Mouse (Mus musculus): ENCODE measurements around the gene Itpk1. TPM values are rescaled to one million over a fixed set of nuclear protein-coding genes. Genes with fewer than 3 reads are reported as not detected.

The Itpk1 gene
- polyA plus RNA-seq, 1 experiment from 2014 or later, result 5.5 TPM

GRCm38 (mm10) chr12:102541168-102541567, 163.6 kb downstream of the Itpk1 start:
- no peak overlapping the region for H3K27ac ChIP-seq (ENCODE audit: poor library complexity, severe bottlenecking)
- H3K4me1 ChIP-seq (replicated peaks), result no peaks in the 10 kb centered on the region
- no peak overlapping the region for H3K4me3 ChIP-seq
- 0 out of 2 replicates have a peak, but pooled peaks cover 9% of the 10 kb centered on the region for H3K27me3 ChIP-seq (replicated peaks)
- H3K9me3 ChIP-seq (replicated peaks), result no peaks in the 10 kb centered on the region
- 90% methylated on average over 7 of the region's 7 CpGs for WGBS
- H3K9ac ChIP-seq, result no peak overlapping the region
- H3K4me2 ChIP-seq, result no peak overlapping the region
- ATAC-seq (ENCODE audit: insufficient number of reproducible peaks, low FRiP score), result no peak
- no peaks in the 10 kb centered on the region for H3K36me3 ChIP-seq

DNA sequence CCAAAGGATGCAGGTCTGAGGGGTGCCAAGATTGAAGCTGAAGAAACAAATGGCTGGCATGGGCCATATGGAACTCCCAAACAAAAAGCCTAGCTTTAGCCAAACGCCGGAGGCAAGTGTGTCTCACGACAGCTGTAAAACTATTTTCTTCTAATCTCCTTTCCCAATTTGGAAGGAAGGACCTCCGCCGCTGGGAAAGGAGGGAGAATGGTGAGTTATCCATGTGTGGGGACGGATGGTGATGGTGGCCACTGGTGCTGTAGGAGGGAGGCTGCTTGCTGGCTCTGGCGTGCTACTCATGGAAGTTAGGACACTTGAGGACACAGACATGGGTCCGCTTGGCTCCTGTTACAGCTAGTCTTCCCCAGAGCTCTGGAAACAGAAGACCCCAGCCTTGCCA, 164.5 kb downstream of the Itpk1 start:
- H3K27ac ChIP-seq (ENCODE audit: poor library complexity, severe bottlenecking), result no peak overlapping the region
- ATAC-seq (ENCODE audit: insufficient number of reproducible peaks, low FRiP score), result no peak
- H3K4me3 ChIP-seq, result no peak overlapping the region
- H3K9me3 ChIP-seq (replicated peaks), result no peaks in the 10 kb centered on the region
- no peaks in the 10 kb centered on the region for H3K36me3 ChIP-seq
- H3K27me3 ChIP-seq (replicated peaks), result 0 out of 2 replicates have a peak, but pooled peaks cover 9% of the 10 kb centered on the region
- 52% methylated on average over 8 of the region's 8 CpGs for WGBS
- H3K4me1 ChIP-seq (replicated peaks), result no peaks in the 10 kb centered on the region
- H3K4me2 ChIP-seq, result no peak overlapping the region
- H3K9ac ChIP-seq, result no peak overlapping the region

- no peaks in the 10 kb centered on the region for H3K9me3 ChIP-seq (replicated peaks)
- no peak overlapping the region for H3K27ac ChIP-seq (ENCODE audit: poor library complexity, severe bottlenecking)
- 0 out of 2 replicates have a peak, but pooled peaks cover 6% of the 10 kb centered on the region for H3K27me3 ChIP-seq (replicated peaks)
- 58% methylated on average over 1 of the region's 1 CpGs for WGBS
- no peak overlapping the region for H3K4me2 ChIP-seq
- no peak overlapping the region for H3K4me3 ChIP-seq
- H3K36me3 ChIP-seq, result no peaks in the 10 kb centered on the region
- ATAC-seq (ENCODE audit: insufficient number of reproducible peaks, low FRiP score), result no peak
- H3K4me1 ChIP-seq (replicated peaks), result no peaks in the 10 kb centered on the region
- no peak overlapping the region for H3K9ac ChIP-seq
Observed at GRCm38 (mm10) chr12:102535796-102536195, 168.9 kb downstream of the Itpk1 start.

DNA sequence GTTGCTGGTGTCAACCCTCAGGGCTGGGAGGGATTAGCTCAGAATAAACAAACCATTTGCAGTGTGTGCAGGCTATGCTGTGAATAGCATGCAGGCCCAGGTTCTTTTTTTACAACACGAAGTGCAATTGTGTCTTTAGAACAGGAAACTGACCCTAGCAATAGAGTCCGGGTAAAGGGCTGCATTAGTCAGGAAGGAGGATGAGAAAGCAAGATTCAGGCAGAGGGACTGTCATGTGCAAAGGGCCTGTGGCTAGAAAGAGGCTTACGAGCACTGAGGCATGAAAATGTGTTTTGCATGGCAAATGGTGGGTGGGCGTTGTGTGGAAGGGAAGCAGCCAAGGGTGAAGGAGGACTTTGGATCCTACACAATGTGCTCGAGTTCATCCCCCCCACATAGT, 176.7 kb downstream of the Itpk1 start:
- H3K4me2 ChIP-seq, result no peak overlapping the region
- ATAC-seq (ENCODE audit: insufficient number of reproducible peaks, low FRiP score), result no peak
- no peak overlapping the region for H3K9ac ChIP-seq
- H3K9me3 ChIP-seq (replicated peaks), result no peaks in the 10 kb centered on the region
- no peaks in the 10 kb centered on the region for H3K36me3 ChIP-seq
- WGBS, result 72% methylated on average over 5 of the region's 5 CpGs
- H3K27ac ChIP-seq (ENCODE audit: poor library complexity, severe bottlenecking), result no peak overlapping the region
- H3K4me3 ChIP-seq, result no peak overlapping the region
- no peaks in the 10 kb centered on the region for H3K27me3 ChIP-seq (replicated peaks)
- H3K4me1 ChIP-seq (replicated peaks), result no peaks in the 10 kb centered on the region

- H3K9me3 ChIP-seq (replicated peaks), result no peaks in the 10 kb centered on the region
- H3K27ac ChIP-seq (ENCODE audit: poor library complexity, severe bottlenecking), result no peak overlapping the region
- H3K4me3 ChIP-seq, result no peak overlapping the region
- no peaks in the 10 kb centered on the region for H3K36me3 ChIP-seq
- H3K4me1 ChIP-seq (replicated peaks), result no peaks in the 10 kb centered on the region
- no peak for ATAC-seq (ENCODE audit: insufficient number of reproducible peaks, low FRiP score)
- H3K27me3 ChIP-seq (replicated peaks), result no peaks in the 10 kb centered on the region
- no peak overlapping the region for H3K4me2 ChIP-seq
- 19% methylated on average over 6 of the region's 6 CpGs for WGBS
- no peak overlapping the region for H3K9ac ChIP-seq
Observed at GRCm38 (mm10) chr12:102524760-102525159, 180.0 kb downstream of the Itpk1 start.

- Histone ChIP-seq H3K4me2 (no peak overlapping the region), H3K9ac (no peak overlapping the region), H3K27me3 (replicated peaks) (no peaks in the 10 kb centered on the region), H3K4me1 (replicated peaks) (no peaks in the 10 kb centered on the region), H3K4me3 (no peak overlapping the region), H3K27ac (ENCODE audit: poor library complexity, severe bottlenecking) (no peak overlapping the region), H3K36me3 (no peaks in the 10 kb centered on the region), H3K9me3 (replicated peaks) (no peaks in the 10 kb centered on the region)
- WGBS, result 44% methylated on average over 3 of the region's 3 CpGs
- ATAC-seq (ENCODE audit: insufficient number of reproducible peaks, low FRiP score), result no peak
Observed at GRCm38 (mm10) chr12:102524216-102524615, 180.5 kb downstream of the Itpk1 start.

DNA sequence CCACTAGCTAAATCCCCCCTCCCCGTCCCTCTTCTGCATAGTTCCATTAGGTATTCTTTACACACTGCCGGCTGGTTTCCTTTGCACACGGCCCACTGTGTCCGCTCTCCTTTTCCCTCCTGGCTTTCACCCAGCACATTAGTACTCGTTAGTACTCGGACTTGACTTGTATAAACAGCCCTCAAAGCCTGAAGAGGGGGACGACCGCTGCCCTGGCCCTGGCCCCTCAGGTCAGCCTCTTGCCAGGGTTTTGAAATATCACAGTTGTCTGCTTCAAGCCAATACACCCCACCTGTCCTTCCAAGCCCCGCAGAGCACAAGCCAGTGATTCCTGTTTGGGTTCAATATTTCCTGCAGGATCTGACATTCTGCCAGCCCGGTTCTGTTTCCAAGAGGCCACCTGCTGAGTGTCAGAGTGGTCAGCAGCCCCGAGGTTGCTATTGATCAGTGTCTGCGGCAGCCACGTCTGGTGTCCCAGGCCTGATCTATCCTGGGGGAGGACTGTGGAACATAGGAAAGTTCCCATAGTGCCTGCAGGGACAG, 182.9 kb downstream of the Itpk1 start:
- WGBS, result 46% methylated on average over 13 of the region's 13 CpGs
- peak; percentile 39 for ATAC-seq (ENCODE audit: insufficient number of reproducible peaks, low FRiP score)
- Histone ChIP-seq H3K36me3 (no peaks in the 10 kb centered on the region), H3K4me1 (replicated peaks) (no peaks in the 10 kb centered on the region), H3K4me3 (no peak overlapping the region), H3K27ac (ENCODE audit: poor library complexity, severe bottlenecking) (no peak overlapping the region), H3K27me3 (replicated peaks) (no peaks in the 10 kb centered on the region), H3K4me2 (no peak overlapping the region), H3K9ac (no peak overlapping the region), H3K9me3 (replicated peaks) (no peaks in the 10 kb centered on the region)

DNA sequence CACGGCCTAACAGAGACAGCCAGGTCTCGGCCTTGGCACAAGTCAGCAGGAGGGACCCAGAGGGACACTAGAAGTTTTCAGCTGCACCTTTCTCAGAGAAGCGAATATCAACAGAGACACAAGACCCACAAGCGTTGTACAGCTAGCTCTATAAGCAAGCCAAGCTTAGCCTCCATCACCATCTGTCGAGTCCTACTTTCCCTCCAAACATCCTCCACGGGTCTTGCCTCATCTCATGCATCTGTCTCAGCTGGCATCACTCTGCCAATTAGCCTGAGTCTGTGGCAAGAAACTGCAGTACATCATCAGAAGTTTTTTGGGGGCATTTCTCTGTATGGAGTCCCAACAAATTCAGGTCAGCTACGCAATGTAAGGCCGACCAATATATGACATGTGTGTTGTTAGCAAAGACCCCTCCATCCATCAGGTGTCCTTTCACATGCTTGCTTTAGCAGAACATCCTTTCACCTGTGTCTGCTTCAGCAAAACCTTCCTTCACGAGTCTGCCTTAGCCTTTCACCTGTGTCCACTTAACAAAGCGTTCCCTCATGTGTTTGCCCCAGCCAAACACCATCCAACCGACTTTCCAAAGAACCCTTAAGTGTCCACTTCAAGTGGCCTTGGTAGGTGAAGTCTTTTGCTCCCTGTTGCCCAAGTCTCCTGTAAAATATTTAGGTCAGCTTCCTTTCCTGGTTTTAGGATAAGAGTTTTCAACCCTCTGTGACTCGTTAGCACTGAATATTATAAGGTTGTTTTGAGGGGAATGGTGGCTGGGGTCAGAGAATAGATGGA, 184.6 kb downstream of the Itpk1 start:
- no peak overlapping the region for H3K4me2 ChIP-seq
- WGBS, result 80% methylated on average over 12 of the region's 12 CpGs
- H3K9me3 ChIP-seq (replicated peaks), result no peaks in the 10 kb centered on the region
- no peak for ATAC-seq (ENCODE audit: insufficient number of reproducible peaks, low FRiP score)
- no peaks in the 10 kb centered on the region for H3K4me1 ChIP-seq (replicated peaks)
- no peaks in the 10 kb centered on the region for H3K27me3 ChIP-seq (replicated peaks)
- H3K9ac ChIP-seq, result no peak overlapping the region
- no peak overlapping the region for H3K4me3 ChIP-seq
- no peaks in the 10 kb centered on the region for H3K36me3 ChIP-seq
- no peak overlapping the region for H3K27ac ChIP-seq (ENCODE audit: poor library complexity, severe bottlenecking)

MicroRNAs encoded within 50 kb of the gene (microRNA counts, 519-probe panel; counts per million panel counts)
- microRNA mmu-miR-1936, result not detected

Small RNA genes lying within 50 kb of the gene (microRNA-seq; reads per million reads assigned to microRNA genes)
- gene Mir1936, result not detected

Other genes starting within 250 kb of the Itpk1 start
- 28.8 and 29.0 TPM in 2 replicates for gene Golga5, start 235.8 kb downstream of the Itpk1 start, polyA plus RNA-seq (2016; fragmentation: Nextera tagmentation; extraction: Ambion mirVana)
- gene Chga, start 150.0 kb downstream of the Itpk1 start, polyA plus RNA-seq (2016; fragmentation: Nextera tagmentation; extraction: Ambion mirVana), result 0.26 TPM in 1 of 2 replicates, not detected in the other
- gene Moap1, start 38.7 kb upstream of the Itpk1 start, polyA plus RNA-seq (2016; fragmentation: Nextera tagmentation; extraction: Ambion mirVana), result 17.4 and 18.6 TPM in 2 replicates
- 7.1 and 8.2 TPM in 2 replicates for gene Tmem251, start 38.8 kb upstream of the Itpk1 start, polyA plus RNA-seq (2016; fragmentation: Nextera tagmentation; extraction: Ambion mirVana)
- gene Gm28051, start 52.8 kb upstream of the Itpk1 start, polyA plus RNA-seq (2016; fragmentation: Nextera tagmentation; extraction: Ambion mirVana), result not detected in 2 replicates
- 24.4 and 25.2 TPM in 2 replicates for gene Gon7, start 52.9 kb upstream of the Itpk1 start, polyA plus RNA-seq (2016; fragmentation: Nextera tagmentation; extraction: Ambion mirVana)
- 34.7 and 35.1 TPM in 2 replicates for gene Ubr7, start 53.0 kb upstream of the Itpk1 start, polyA plus RNA-seq (2016; fragmentation: Nextera tagmentation; extraction: Ambion mirVana)
- gene Gm20604, start 53.7 kb upstream of the Itpk1 start, polyA plus RNA-seq (2016; fragmentation: Nextera tagmentation; extraction: Ambion mirVana), result 19.1 and 19.5 TPM in 2 replicates
- gene Btbd7, start 173.5 kb upstream of the Itpk1 start, polyA plus RNA-seq (2016; fragmentation: Nextera tagmentation; extraction: Ambion mirVana), result 18.4 and 23.2 TPM in 2 replicates
- not detected in 2 replicates for gene Cox8c, start 194.4 kb upstream of the Itpk1 start, polyA plus RNA-seq (2016; fragmentation: Nextera tagmentation; extraction: Ambion mirVana)
- 0.09 and 0.18 TPM in 2 replicates for gene Unc79, start 243.9 kb upstream of the Itpk1 start, polyA plus RNA-seq (2016; fragmentation: Nextera tagmentation; extraction: Ambion mirVana)

Data from heart, embryonic 12.5 days (tissue).